Mouse (Mus musculus): ENCODE results near the gene Insr.
"Not testable (repeated sequence)": the region's sequence is repeated elsewhere in the genome, so short reads cannot be mapped to it uniquely, and the experiment has no call there.

Insr gene

GRCm38 (mm10) chr8:3187456-3187855 lies 92.0 kb downstream of the Insr start:
- DNase-seq (ENCODE audit: low spot score), result no peak

GRCm38 (mm10) chr8:3179930-3180329 lies 99.5 kb downstream of the Insr start:
- DNase-seq (ENCODE audit: low spot score), result peak; percentile 43

- no peak for DNase-seq (ENCODE audit: low spot score)
Measured at GRCm38 (mm10) chr8:3177440-3177839, 102.0 kb downstream of the Insr start.

GRCm38 (mm10) chr8:3172246-3172645 lies 107.2 kb downstream of the Insr start:
- DNase-seq (ENCODE audit: low spot score), result no peak

GRCm38 (mm10) chr8:3146506-3146905 lies 132.9 kb downstream of the Insr start:
- no peak for DNase-seq (ENCODE audit: low spot score)

GRCm38 (mm10) chr8:3100416-3100815 lies 179.0 kb downstream of the Insr start:
- DNase-seq (ENCODE audit: low spot score), result not testable (repeated sequence)
